Comparison of ENCODE assay signal across 21 mouse cellular contexts in the genomic region with DNA sequence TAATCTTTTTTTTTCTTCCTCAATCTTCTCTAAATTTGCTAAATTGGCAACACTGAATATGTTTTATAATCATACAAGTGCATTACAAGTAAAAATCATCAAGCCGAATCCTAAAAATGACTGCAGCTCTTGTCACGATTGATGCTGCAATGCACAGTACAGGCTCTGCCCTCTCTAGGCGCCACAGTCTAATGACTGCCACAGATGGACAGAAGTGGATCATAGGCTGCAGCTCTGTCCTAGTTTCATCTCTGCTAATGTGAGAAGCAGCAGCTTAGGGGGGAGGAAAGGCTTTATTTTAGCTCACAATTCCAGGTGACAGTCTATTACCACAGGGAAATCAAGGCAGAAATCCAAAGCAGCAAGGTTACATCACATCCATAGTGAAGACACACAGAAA.
DNase-seq lines count a peak whose midpoint lies in the region; ATAC-seq lines count a peak whose summit lies in the region.
"Had no signal": no experiment of that assay in that cellular context is flagged by ENCODE, and none has a peak within 500 bp of the region (broad histone marks: within the 10 kb centered on the region; RNA-seq: fewer than 3 reads in every experiment).

No protein-coding gene starts in this region.

- no peak overlapping the region for H3K9ac ChIP-seq in hindbrain, embryonic 12.5 days
- H3K9ac ChIP-seq: liver, embryonic 13.5 days; lung, embryonic 14.5 days had no signal

- no peaks in the 10 kb centered on the region for H3K27me3 ChIP-seq in hindbrain, embryonic 12.5 days
- H3K27me3 ChIP-seq: liver, embryonic 13.5 days had no signal

- WGBS in hindbrain, embryonic 12.5 days = 87% methylated on average over 3 of the region's 3 CpGs

- H3K9me3 ChIP-seq in hindbrain, embryonic 12.5 days (replicated peaks) = no peaks in the 10 kb centered on the region
- H3K9me3 ChIP-seq: forebrain, embryonic 10.5 days; heart, embryonic 10.5 days; hindbrain, embryonic 10.5 days; liver, embryonic 13.5 days had no signal

- no peak overlapping the region for H3K4me2 ChIP-seq in hindbrain, embryonic 12.5 days (replicated peaks)
- H3K4me2 ChIP-seq: liver, embryonic 13.5 days; lung, embryonic 14.5 days had no signal

- H3K27ac ChIP-seq in hindbrain, embryonic 12.5 days = no peak overlapping the region
- H3K27ac ChIP-seq: forebrain, embryonic 10.5 days; heart, embryonic 10.5 days; hindbrain, embryonic 10.5 days; liver, embryonic 13.5 days; stomach, postnatal 0 days had no signal

- no peaks in the 10 kb centered on the region for H3K36me3 ChIP-seq in hindbrain, embryonic 12.5 days
- H3K36me3 ChIP-seq: forebrain, embryonic 10.5 days; G1E; heart, embryonic 10.5 days; hindbrain, embryonic 10.5 days; liver, embryonic 13.5 days had no signal

- H3K4me3 ChIP-seq in hindbrain, embryonic 12.5 days = no peak overlapping the region
- H3K4me3 ChIP-seq: forebrain, embryonic 10.5 days; heart, embryonic 10.5 days; hindbrain, embryonic 10.5 days; liver, embryonic 13.5 days had no signal

- H3K4me1 ChIP-seq in hindbrain, embryonic 12.5 days = no peaks in the 10 kb centered on the region
- H3K4me1 ChIP-seq: forebrain, embryonic 10.5 days; heart, embryonic 10.5 days; hindbrain, embryonic 10.5 days; liver, embryonic 13.5 days had no signal

- DNase-seq in cerebellum, adult 9-11 months = peak; percentile 3
- DNase-seq in cerebellum, adult 11 months = no peak
- peak; percentile 3 to 5 for DNase-seq in layer of hippocampus, adult 8-10 months (ENCODE audit: low spot score in 2 of 2)
- no peak for DNase-seq in layer of hippocampus, postnatal 10 days (ENCODE audit: low spot score in 2 of 2)
- DNase-seq in right cerebral cortex, adult 2 months (ENCODE audit: low spot score in 2 of 2) = peak; percentile 9 to 25
- DNase-seq in right cerebral cortex, postnatal 4 days = no peak
- DNase-seq in spleen, postnatal 10 days (ENCODE audit: low spot score in 2 of 2) = no peak
- DNase-seq: adrenal gland, postnatal 25 days; embryo, embryonic 11 days; kidney, adult 18-20 months; kidney, postnatal 10 days; liver, embryonic 13.5 days; lung, embryonic 14.5 days; lung, postnatal 4 days had no signal

- ATAC-seq in hindbrain, embryonic 12.5 days (ENCODE audit: low FRiP score) = no peak
- ATAC-seq: activated CD4-positive, CD25-positive, alpha-beta regulatory T cell, adult 4 months had no signal

Comparison
In these comparisons a context has a peak if more than half of its experiments do, and no peak if none do; other contexts are left out.
1. DNase-seq: peak in cerebellum, adult 9-11 months (single experiment), layer of hippocampus, adult 8-10 months (2 of 2) and right cerebral cortex, adult 2 months (2 of 2); none in cerebellum, adult 11 months (single experiment), layer of hippocampus, postnatal 10 days (0 of 2), right cerebral cortex, postnatal 4 days (single experiment) and spleen, postnatal 10 days (0 of 2).